Mouse (Mus musculus) v-Abl transformed pro-B cells (cell line): Measurements from ENCODE around the gene Ube2b.

ENCODE experiments used
- in situ Hi-C, 2 experiments: fragments of 400-800 bp; cut with MboI; formaldehyde crosslinking; loops; one replicate each; pipeline ENCODE4 v1.15.1; 2025; ENCODE audit not compliant: unreplicated experiment in 2 of 2

Gene Ube2b

GRCm38 (mm10) chr11:51939590-51939955, 61.0 kb downstream of the Ube2b start:
- in situ Hi-C loops: loop anchor here (5.0 kb wide), 2 partner anchors 63 to 82 kb away; partner anchors contain the start of genes Jade2 (in 2 of the 2), Cdkl3 (in 1 of the 2) and Ube2b (in 1 of the 2)

- in situ Hi-C loops: loop anchor here (5.0 kb wide), 2 partner anchors 63 to 82 kb away; partner anchors contain the start of genes Jade2 (in 2 of the 2), Cdkl3 (in 1 of the 2) and Ube2b (in 1 of the 2)
Measured at GRCm38 (mm10) chr11:51938817-51939589, 61.6 kb downstream of the Ube2b start.

- in situ Hi-C loops: loop anchor here (5.0 kb wide), 2 partner anchors 65 to 80 kb away; partner anchors contain the start of genes Jade2 (in 2 of the 2), Cdkl3 (in 1 of the 2) and Ube2b (in 1 of the 2)
Measured at GRCm38 (mm10) chr11:51937361-51937781, 63.2 kb downstream of the Ube2b start.

- in situ Hi-C loops: loop anchor here (5.0 kb wide), 2 partner anchors 66 to 79 kb away; partner anchors contain the start of genes Jade2 (in 2 of the 2), Cdkl3 (in 1 of the 2) and Ube2b (in 1 of the 2)
Measured at GRCm38 (mm10) chr11:51935636-51936434, 64.7 kb downstream of the Ube2b start.
